Mouse (Mus musculus) urinary bladder, adult 2 months (tissue): Measurements from ENCODE around the gene Tyms. TPM values are rescaled to one million over a fixed set of nuclear protein-coding genes. Genes with fewer than 3 reads are reported as not detected.
"Not testable (repeated sequence)": the region's sequence is repeated elsewhere in the genome, so short reads cannot be mapped to it uniquely, and the experiment has no call there.

Experiments used
- DNase-seq: peaks from one replicate; pipeline ENCODE4 v3.0.0; 2022; ENCODE audit warnings: low spot score
- polyA plus RNA-seq: library from polyadenylated mRNA; depleted of rRNA; stranded (reverse); fragments of >200 nt; gene quantifications from 2 replicates; pipeline ENCODE4 v1.2.3, GENCODE M21; 2012; rRNA removed

Gene Tyms
- polyA plus RNA-seq, 1 experiment: 25.0 TPM

- DNase-seq: no peak
Measured at GRCm38 (mm10) chr5:30103340-30103739, 29.9 kb upstream of the Tyms start.

GRCm38 (mm10) chr5:30098260-30098659 lies 24.8 kb upstream of the Tyms start:
- DNase-seq: no peak

DNA sequence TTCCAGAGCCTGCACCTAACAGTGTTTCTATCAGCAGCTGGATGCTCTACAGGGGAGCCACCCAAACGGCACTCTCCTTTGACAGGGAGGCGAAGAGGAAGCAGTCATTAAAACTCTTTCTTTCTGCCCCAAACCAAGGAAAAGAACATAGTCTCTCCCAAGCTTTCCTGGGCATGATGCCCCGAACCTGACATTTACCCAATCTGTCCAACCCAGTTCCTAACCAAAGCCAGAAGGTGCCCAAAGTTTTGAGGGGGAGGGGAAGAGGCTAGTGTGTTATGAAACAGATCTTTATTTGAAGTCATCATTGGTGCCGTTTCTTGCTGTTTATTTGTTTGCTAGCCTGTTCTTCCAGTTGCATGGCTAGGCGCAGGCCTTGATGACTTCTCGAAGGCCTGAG lies 22.3 kb upstream of the Tyms start:
- no peak for DNase-seq

- no peak for DNase-seq
Measured at GRCm38 (mm10) chr5:30094399-30094798, 21.0 kb upstream of the Tyms start.

DNA sequence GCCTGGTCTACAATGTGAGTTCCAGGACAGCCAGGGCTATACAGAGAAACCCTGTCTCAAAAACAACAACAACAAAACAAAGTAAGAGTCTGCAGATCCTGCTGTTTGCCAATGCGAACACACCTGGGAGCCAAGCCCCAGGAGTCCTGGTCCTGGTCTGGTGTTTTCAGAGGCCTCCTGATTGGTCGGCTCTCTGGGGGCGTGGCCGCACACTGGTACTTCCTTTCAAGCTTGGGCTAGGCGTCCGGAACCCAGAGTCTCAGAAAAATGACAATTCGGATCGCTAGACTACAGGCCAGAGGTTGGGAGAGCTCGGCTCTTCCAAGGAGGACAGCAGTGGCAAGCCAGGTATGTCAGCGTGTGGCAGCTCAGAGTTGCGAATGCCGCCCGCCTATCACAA lies 19.3 kb upstream of the Tyms start:
- peak; percentile 12 for DNase-seq

GRCm38 (mm10) chr5:30072377-30072776 lies 1.0 kb downstream of the Tyms start:
- DNase-seq: no peak

DNA sequence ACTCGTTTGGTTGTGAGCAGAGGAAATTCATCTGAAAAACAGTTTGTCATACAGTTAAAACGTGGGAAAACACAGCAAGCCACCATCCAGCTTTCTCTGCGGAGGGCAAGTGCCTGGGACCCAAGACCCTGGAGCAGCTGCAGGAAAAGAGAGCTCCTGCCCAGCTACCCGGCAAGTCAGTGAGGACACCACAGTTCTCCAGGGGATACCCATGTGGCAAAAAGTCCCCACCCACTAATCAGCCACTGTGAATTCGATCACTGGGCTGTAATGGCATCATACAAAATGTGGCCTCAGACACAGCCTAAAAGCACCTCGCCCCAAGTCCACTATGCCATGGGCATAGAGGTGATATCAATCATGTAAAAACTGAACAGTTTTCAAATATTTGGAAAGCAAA lies 1.7 kb downstream of the Tyms start:
- no peak for DNase-seq

- no peak for DNase-seq
Measured at GRCm38 (mm10) chr5:30067726-30068125, 5.7 kb downstream of the Tyms start.

GRCm38 (mm10) chr5:30059607-30060006 lies 13.8 kb downstream of the Tyms start:
- not testable (repeated sequence) for DNase-seq

DNA sequence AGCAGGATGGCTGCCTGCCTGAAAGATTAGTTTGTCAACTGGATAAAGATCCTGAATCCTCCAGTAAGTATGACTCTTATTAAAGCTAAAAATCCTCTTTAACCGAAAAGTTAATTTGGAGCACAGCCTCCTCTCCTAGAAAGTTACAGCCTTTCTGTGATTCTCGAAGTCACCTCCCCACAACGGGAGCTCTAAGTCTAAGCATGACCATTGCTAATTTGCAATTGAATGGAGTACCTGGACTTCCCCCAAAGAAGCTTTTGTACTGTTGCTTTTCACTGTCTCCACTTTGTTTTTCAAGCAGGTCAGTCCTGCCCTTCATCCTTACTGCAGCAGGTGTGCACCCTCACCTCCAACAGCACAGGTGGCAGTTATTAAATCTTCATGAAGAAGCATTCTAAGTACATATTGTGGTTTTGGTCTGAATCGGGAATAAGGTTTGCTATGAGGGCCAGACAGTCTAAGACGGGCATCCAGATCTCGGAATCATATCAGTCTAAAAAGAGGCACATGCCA lies 15.1 kb downstream of the Tyms start:
- no peak for DNase-seq

DNA sequence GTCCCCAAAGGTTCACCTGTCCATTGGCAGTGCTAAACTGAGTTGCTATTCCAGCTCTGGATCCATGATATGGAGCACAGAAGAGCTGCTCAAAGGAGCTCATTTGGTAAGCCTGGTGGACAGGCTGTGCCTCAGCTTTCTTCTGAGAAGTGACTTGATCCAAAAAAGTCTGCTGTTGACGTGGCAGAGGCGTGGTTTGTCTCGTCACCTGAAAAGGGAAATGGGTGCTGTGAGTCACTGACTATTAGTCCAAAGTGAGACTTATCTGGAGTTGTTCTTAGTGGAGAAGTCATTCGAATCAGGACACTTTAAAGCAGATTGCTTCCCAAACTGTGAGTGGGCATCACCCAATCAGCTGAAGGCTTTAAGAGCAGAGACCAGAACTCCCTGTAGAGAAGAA lies 33.6 kb downstream of the Tyms start:
- DNase-seq: not testable (repeated sequence)

DNA sequence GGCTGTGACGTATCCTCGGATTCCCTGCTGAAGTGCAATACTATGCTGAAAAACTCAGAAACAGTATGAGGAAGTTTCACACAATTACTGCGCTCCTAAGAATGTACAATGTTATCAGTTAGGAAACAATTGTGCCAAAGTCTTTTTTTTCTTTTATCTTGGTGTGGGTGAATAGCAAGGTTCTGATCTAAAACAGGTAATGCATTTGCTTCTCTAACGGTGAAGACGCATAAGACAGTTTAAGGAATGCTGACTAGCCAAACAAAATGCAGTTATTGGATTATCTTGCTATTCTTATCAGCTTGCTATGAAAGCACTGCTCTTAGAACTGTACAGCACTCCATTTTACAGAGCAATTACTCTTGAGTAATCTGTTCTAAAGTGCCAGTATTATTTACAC lies 34.1 kb downstream of the Tyms start:
- DNase-seq: not testable (repeated sequence)

GRCm38 (mm10) chr5:30037111-30037510 lies 36.3 kb downstream of the Tyms start:
- DNase-seq: not testable (repeated sequence)

DNA sequence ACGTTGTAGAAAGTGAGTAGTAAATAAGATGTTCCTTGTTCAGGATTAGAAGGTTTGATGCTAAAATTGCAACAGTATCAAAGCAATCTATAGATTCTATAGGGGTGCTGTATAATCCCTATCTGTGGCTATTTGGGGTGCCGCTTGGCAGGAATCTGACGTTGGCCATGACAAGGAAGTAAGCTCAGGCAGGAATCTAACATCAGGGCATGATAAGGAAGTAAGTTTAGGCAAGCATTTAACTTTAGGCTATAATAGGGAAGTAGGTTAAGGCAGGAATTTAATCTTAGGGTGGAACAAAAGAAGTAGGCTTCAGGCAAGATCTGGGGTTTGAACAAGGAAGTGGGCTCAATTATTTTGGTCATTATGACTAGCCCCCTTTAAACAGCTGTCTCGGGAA lies 37.6 kb downstream of the Tyms start:
- not testable (repeated sequence) for DNase-seq

- DNase-seq: no peak
Measured at GRCm38 (mm10) chr5:30014580-30014979, 58.8 kb downstream of the Tyms start.

- DNase-seq: peak; percentile 47
Measured at GRCm38 (mm10) chr5:30012726-30013503, 60.5 kb downstream of the Tyms start, which contains the start of gene Il6. Gene Il6, plus strand, starts transcription at chr5:30013114.

Other genes with a start within 250 kb of the Tyms start
- gene Il6, start 60.5 kb downstream of the Tyms start, polyA plus RNA-seq: 0.10 TPM in 2 replicates
- gene Garem2, start 31.5 kb upstream of the Tyms start, polyA plus RNA-seq: 0.10 TPM in 1 of 2 replicates, not detected in the other
- not detected in 2 replicates for gene 3110082J24Rik, start 32.5 kb upstream of the Tyms start, polyA plus RNA-seq
- 118 and 129 TPM in 2 replicates for gene Hadha, start 81.5 kb upstream of the Tyms start, polyA plus RNA-seq
- 169 and 193 TPM in 2 replicates for gene Hadhb, start 81.6 kb upstream of the Tyms start, polyA plus RNA-seq
- gene Adgrf3, start 132.1 kb upstream of the Tyms start, polyA plus RNA-seq: 0.01 TPM in 1 of 2 replicates, not detected in the other
- gene Selenoi, start 159.0 kb upstream of the Tyms start, polyA plus RNA-seq: 19.0 and 19.4 TPM in 2 replicates
- gene Drc1, start 207.8 kb upstream of the Tyms start, polyA plus RNA-seq: 0.04 TPM in 1 of 2 replicates, not detected in the other